Mouse (Mus musculus) heart, postnatal 0 days (tissue): Measurements from ENCODE around the gene Nalcn. TPM values are rescaled to one million over a fixed set of nuclear protein-coding genes. Genes with fewer than 3 reads are reported as not detected.

Source experiments
- ATAC-seq: fragments of 200-750 bp; cut with Nextera tagmentation; 2 replicates; pipeline ENCODE4 v1.8.0; 2017; ENCODE audit warnings: low read depth, moderate number of reproducible peaks, moderate library complexity; ENCODE audit not compliant: insufficient read depth
- DNase-seq: peaks from one replicate; pipeline ENCODE4 v3.0.0-alpha.2; 2016; ENCODE audit warnings: low spot score
- H3K27ac ChIP-seq: fragments of 300-500 bp; sonication (generic); 2 replicates; pipeline ENCODE4 v1.5.1; 2014; ENCODE audit warnings: low read depth, mild to moderate bottlenecking
- H3K27me3 ChIP-seq: fragments of 300-500 bp; sonication (generic); 2 replicates; pipeline ENCODE4 v1.6.1; 2014; ENCODE audit warnings: low read length, mixed read lengths; ENCODE audit not compliant: control insufficient read depth, insufficient read depth
- H3K36me3 ChIP-seq: fragments of 300-500 bp; sonication (generic); replicated peaks from 2 replicates; pipeline ENCODE4 v1.6.1; 2014; ENCODE audit warnings: low read length, mixed read lengths; ENCODE audit not compliant: control insufficient read depth, insufficient read depth
- H3K4me1 ChIP-seq: fragments of 300-500 bp; sonication (generic); 2 replicates; pipeline ENCODE4 v1.6.1; 2014; ENCODE audit warnings: antibody characterized with exemption; ENCODE audit not compliant: control insufficient read depth, insufficient read depth
- H3K4me2 ChIP-seq: fragments of 300-500 bp; sonication (generic); 2 replicates; pipeline ENCODE4 v1.6.1; 2014; ENCODE audit warnings: low read depth, mild to moderate bottlenecking, low read length, moderate library complexity
- H3K4me3 ChIP-seq: fragments of 300-500 bp; sonication (generic); 2 replicates; pipeline ENCODE4 v1.5.1; 2014; ENCODE audit warnings: low read depth, low read length
- H3K9ac ChIP-seq: fragments of 300-500 bp; sonication (generic); replicated peaks from 2 replicates; pipeline ENCODE4 v1.6.1; 2014; ENCODE audit warnings: low read depth, low read length, mixed read lengths
- H3K9me3 ChIP-seq: fragments of 300-500 bp; sonication (generic); replicated peaks from 2 replicates; pipeline ENCODE4 v1.6.1; 2016; ENCODE audit warnings: low read length; ENCODE audit not compliant: control insufficient read depth
- CTCF ChIP-seq: IDR thresholded peaks from 2 replicates; pipeline ENCODE4 v1.5.1; 2016; ENCODE audit warnings: antibody characterized with exemption, control low read depth, low read depth
- EP300 ChIP-seq: IDR thresholded peaks from 2 replicates; pipeline ENCODE4 v1.6.1; 2016; ENCODE audit warnings: antibody characterized with exemption, low read depth
- WGBS: fragments of 180-500 bp; shearing (Covaris S2); extraction: QIAGEN DNeasy Blood & Tissue Kit; methylation state at CpG from one replicate; pipeline ENCODE4 v1.1.7; 2014; 5-methylcytosine and 5-hydroxymethylcytosine counted together
- polyA plus RNA-seq: library from polyadenylated mRNA; unstranded; fragments of >200 nt; fragmentation: Nextera tagmentation; extraction: Ambion mirVana; gene quantifications from 2 replicates; pipeline ENCODE4 v1.2.1, GENCODE M21; 2015
- total RNA-seq: library from RNA; depleted of rRNA; stranded (reverse); fragments of >200 nt; gene quantifications from 2 replicates; pipeline ENCODE4 v1.2.3, GENCODE M21; 2014; ENCODE audit warnings: low replicate concordance

The Nalcn gene
- total and polyA plus RNA-seq, 2 experiments from 2014 or later, result 0.01 to 0.46 TPM

DNA sequence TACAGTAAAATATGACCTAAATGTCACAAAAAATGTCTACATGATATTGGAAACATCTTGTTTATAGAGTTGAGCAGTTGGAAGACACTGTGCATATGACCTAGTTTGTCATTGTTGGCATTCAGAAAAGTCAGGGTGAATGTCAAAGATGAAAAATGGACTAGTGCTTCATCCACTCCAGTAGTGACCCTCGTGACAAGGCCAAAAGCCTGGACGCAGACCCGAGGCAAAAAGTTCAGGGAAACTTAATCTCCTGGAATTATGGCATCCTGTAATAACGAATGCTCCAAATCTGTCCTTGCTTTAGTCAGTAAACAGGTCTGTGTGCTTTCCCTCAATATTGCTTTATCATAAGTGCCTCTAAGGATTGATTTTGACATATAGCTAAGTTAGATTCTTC is 51.6 kb downstream of the Nalcn start:
- H3K9me3 ChIP-seq, result no peaks in the 10 kb centered on the region
- H3K4me1 ChIP-seq, result no peaks in the 10 kb centered on the region
- H3K27ac ChIP-seq, result no peak overlapping the region
- 75% methylated on average over 4 of the region's 4 CpGs for WGBS
- no peaks in the 10 kb centered on the region for H3K27me3 ChIP-seq
- no peak for DNase-seq
- ATAC-seq, result no peak
- TF ChIP-seq EP300 (no peak), CTCF (no peak)
- no peaks in the 10 kb centered on the region for H3K36me3 ChIP-seq
- H3K9ac ChIP-seq, result no peak overlapping the region
- no peak overlapping the region for H3K4me2 ChIP-seq
- H3K4me3 ChIP-seq, result no peak overlapping the region

DNA sequence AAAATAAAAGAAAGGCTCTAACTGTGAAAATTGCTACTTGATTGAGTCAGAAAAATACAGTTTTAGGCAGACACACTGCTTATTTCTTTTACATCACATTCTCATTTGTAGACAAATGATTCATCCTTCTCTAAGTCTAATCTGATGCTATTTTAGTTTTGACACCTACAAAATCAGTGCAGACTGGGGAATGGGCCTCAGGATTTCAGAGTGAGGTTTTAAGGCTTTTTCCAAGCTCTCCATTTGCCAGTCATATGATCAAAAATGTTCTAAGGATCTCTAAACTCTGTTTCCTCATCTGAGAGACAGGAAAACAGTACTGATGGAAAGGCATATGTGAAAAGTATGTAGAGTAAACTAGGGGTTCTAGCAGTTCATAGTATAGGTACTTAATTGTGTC is 52.0 kb downstream of the Nalcn start:
- no peak overlapping the region for H3K27ac ChIP-seq
- no peak overlapping the region for H3K4me2 ChIP-seq
- TF ChIP-seq EP300, result no peak
- no peak for TF ChIP-seq CTCF
- H3K27me3 ChIP-seq, result no peaks in the 10 kb centered on the region
- no peak for DNase-seq
- no peaks in the 10 kb centered on the region for H3K9me3 ChIP-seq
- no peaks in the 10 kb centered on the region for H3K4me1 ChIP-seq
- no peak overlapping the region for H3K4me3 ChIP-seq
- no peaks in the 10 kb centered on the region for H3K36me3 ChIP-seq
- H3K9ac ChIP-seq, result no peak overlapping the region
- no peak for ATAC-seq

DNA sequence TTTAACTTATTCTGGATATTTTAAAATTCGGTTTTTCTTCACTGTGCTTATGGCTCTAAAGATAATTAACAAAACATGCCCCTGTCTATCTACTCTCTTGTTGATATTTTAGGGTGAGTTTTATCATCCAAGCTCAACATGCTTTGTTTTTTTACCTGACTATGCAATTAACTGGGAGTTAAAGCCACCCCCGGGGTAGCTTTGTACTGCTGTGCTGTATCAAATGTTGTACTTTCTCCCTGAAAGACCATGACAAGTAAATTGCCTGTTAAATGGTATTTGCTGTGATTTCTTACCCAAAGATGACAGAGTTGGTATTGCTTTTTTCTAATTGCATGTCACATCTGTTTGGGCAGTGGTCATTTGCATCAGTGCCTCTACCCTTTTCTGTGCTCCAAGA is 60.3 kb downstream of the Nalcn start:
- Histone ChIP-seq H3K27me3 (no peaks in the 10 kb centered on the region), H3K36me3 (no peaks in the 10 kb centered on the region), H3K9me3 (no peaks in the 10 kb centered on the region), H3K27ac (no peak overlapping the region), H3K4me1 (no peaks in the 10 kb centered on the region), H3K4me2 (no peak overlapping the region), H3K4me3 (no peak overlapping the region), H3K9ac (no peak overlapping the region)
- no peak for ATAC-seq
- 58% methylated on average over 2 of the region's 2 CpGs for WGBS
- no peak for TF ChIP-seq CTCF
- no peak for TF ChIP-seq EP300
- DNase-seq, result no peak

DNA sequence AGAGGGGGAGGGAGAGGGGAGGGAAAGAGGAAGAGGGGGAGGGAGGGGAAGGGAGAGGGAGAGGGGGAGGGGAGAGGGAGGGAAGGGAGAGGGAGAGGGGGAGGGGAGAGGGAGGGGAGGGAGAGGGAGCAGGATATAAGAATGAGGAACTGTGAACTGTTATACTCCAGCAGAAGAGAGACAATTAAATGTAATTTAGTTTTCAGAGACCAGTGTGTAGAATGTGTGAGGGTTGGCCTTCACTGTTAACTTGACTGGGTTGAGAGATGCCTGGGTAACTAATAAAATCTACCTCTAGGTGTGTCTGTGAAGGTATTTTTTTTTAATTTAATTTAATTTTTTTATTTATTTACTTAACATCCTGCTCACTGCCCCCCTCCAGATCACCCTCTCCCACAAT is 71.4 kb downstream of the Nalcn start:
- H3K4me2 ChIP-seq, result no peak overlapping the region

DNA sequence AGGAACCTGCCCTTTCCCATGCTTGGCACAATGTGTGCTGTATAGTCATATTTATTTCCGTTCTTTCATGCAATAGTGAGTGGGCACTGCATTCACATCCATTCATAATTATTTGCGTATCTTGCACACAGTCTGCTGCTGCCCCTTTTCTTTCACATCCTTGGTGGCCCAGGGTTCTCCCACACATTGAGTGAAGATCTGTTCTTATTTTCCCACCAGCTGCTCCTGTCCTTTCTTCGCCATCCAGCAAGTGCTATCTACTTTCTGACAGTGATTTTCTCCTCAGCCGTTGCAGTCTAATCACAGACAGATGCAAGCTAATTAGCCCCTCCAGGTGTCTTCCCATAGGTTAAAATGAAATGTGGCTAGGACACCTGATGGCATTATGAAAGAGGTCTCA is 72.0 kb downstream of the Nalcn start:
- DNase-seq (no peak), ATAC-seq (no peak)
- no peak overlapping the region for H3K4me2 ChIP-seq
- no peaks in the 10 kb centered on the region for H3K36me3 ChIP-seq
- no peak for TF ChIP-seq EP300
- no peak for TF ChIP-seq CTCF
- H3K9ac ChIP-seq, result no peak overlapping the region
- H3K4me3 ChIP-seq, result no peak overlapping the region
- no peak overlapping the region for H3K27ac ChIP-seq
- no peaks in the 10 kb centered on the region for H3K9me3 ChIP-seq
- H3K27me3 ChIP-seq, result no peaks in the 10 kb centered on the region
- 60% methylated on average over 4 of the region's 4 CpGs for whole genome bisulfite sequencing
- H3K4me1 ChIP-seq, result no peaks in the 10 kb centered on the region

More for the DNA sequence above, 71.4 kb downstream of the Nalcn start:
- no peaks in the 10 kb centered on the region for H3K27me3 ChIP-seq
- no peak overlapping the region for H3K27ac ChIP-seq
- no peaks in the 10 kb centered on the region for H3K4me1 ChIP-seq
- DNase-seq, result no peak
- no peak for ATAC-seq
- no peak overlapping the region for H3K4me3 ChIP-seq
- H3K36me3 ChIP-seq, result no peaks in the 10 kb centered on the region
- no peaks in the 10 kb centered on the region for H3K9me3 ChIP-seq
- no peak for TF ChIP-seq EP300
- TF ChIP-seq CTCF, result no peak
- no peak overlapping the region for H3K9ac ChIP-seq

DNA sequence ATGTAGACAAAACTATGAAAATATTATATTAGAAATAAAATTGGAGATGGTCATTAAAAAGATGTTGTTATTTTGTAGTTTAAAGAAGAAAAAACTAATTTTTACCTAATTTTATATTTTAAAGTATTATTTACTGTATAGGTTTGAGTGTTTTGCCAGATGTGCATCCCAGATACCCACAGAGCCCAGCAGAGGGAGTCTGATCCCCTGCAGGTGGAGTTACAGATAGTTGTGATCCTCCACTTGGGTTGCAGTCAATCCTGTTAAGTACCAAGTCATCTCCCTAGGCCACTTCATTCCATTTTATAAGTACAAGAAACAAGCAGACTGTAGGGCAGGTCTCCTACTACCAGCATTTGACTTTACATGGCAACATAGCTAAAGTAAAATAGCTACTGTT is 84.6 kb downstream of the Nalcn start:
- Histone ChIP-seq H3K27ac (no peak overlapping the region), H3K9me3 (no peaks in the 10 kb centered on the region), H3K4me1 (no peaks in the 10 kb centered on the region), H3K4me2 (no peak overlapping the region), H3K4me3 (no peak overlapping the region), H3K36me3 (no peaks in the 10 kb centered on the region), H3K27me3 (no peaks in the 10 kb centered on the region), H3K9ac (no peak overlapping the region)
- DNase-seq (no peak), ATAC-seq (no peak)
- no peak for TF ChIP-seq EP300
- no peak for TF ChIP-seq CTCF
